Mouse (Mus musculus) large intestine, adult 2 months (tissue): ENCODE data around the gene B020004J07Rik. TPM values are rescaled to one million over a fixed set of nuclear protein-coding genes. Genes with fewer than 3 reads are reported as not detected.
"Not testable (repeated sequence)": the region's sequence is repeated elsewhere in the genome, so short reads cannot be mapped to it uniquely, and the experiment has no call there.

Source experiments
- DNase-seq: peaks from one replicate; pipeline ENCODE4 v3.0.0-alpha.2; 2012; ENCODE audit warnings: low read depth, low spot score
- WGBS: fragments of 180-500 bp; shearing (Covaris S2); methylation state at CpG from one replicate; pipeline ENCODE4 v1.1.7; 2018; 5-methylcytosine and 5-hydroxymethylcytosine counted together
- polyA plus RNA-seq: library from polyadenylated mRNA; depleted of rRNA; stranded (reverse); fragments of >200 nt; gene quantifications from 2 replicates; pipeline ENCODE4 v1.2.3, GENCODE M21; 2012; rRNA removed

The B020004J07Rik gene
- polyA plus RNA-seq: not detected in 2 replicates

DNA sequence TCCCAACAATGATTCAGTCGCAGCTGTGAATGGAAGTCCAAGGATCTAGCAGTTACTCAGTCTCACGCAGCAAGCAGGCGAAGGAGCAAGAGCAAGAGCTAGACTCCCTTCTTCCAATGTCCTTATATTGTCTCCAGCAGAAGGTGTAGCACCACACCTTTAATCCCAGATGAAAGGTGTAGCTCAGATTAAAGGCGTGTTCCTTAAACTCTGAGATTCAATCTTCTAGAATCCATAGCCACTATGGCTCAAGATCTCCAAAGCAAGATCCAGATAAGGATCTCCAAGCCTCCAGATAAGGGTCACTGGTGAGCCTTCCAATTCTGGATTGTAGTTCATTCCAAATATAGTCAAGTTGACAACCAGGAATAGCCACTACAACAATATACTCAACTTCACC lies at the start of gene B020004J07Rik:
TSS of gene B020004J07Rik (minus strand) at position 101 of the 400 bp plus-strand sequence.
- not testable (repeated sequence) for DNase-seq
- 93% methylated on average over 4 of the region's 4 CpGs for WGBS

DNA sequence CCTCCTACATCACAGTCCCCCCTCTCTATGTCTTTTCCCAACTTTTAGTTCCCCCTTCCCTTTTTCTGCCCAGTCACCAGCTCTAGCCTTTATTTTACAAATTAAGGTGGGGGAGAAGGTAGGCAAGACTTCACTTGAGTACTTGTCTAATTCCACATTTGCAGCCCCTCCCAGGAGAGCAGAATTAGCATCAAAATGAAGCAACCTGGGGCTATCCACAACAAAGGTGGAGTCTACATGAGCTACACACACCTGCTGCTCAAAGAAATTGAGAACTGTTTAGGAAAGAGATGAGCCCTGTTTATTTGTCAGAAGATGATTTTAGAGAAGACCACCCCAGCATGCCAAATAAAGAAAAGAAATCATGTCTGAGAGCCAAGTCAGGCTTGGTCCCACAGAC lies 45.6 kb upstream of the B020004J07Rik start:
- no peak for DNase-seq

GRCm38 (mm10) chr4:101883641-101884040 lies 39.8 kb upstream of the B020004J07Rik start:
- whole genome bisulfite sequencing: 23% methylated on average over 3 of the region's 3 CpGs
- DNase-seq: no peak

DNA sequence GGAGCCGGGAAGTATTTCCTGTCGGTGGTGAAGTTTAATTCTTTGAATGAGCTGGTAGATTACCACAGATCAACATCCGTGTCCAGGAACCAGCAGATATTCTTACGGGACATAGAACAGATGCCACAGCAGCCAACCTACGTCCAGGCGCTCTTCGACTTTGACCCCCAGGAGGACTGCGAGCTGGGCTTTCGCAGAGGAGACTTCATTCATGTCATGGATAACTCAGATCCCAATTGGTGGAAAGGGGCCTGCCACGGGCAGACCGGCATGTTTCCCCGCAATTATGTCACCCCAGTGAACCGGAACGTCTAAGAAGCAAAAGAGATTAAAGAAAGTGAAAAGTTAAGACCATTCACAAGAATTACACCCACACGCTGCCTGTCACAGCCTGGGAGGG lies 31.9 kb upstream of the B020004J07Rik start:
- DNase-seq: not testable (repeated sequence)
- WGBS: 83% methylated on average over 15 of the region's 15 CpGs

- 70% methylated on average over 2 of the region's 2 CpGs for WGBS
- not testable (repeated sequence) for DNase-seq
These were observed 28.2 kb upstream of the B020004J07Rik start for GRCm38 (mm10) chr4:101872031-101872430.

- DNase-seq: no peak
- 85% methylated on average over 6 of the region's 6 CpGs for WGBS
These were observed 18.5 kb upstream of the B020004J07Rik start for GRCm38 (mm10) chr4:101862289-101862688.

- no peak for DNase-seq
These were observed 17.1 kb upstream of the B020004J07Rik start for GRCm38 (mm10) chr4:101860873-101861272.

GRCm38 (mm10) chr4:101850908-101851307 lies 7.1 kb upstream of the B020004J07Rik start:
- WGBS: 66% methylated on average over 2 of the region's 2 CpGs
- DNase-seq: no peak

More at GRCm38 (mm10) chr4:101860873-101861272, 17.1 kb upstream of the B020004J07Rik start:
- 45% methylated on average over 6 of the region's 6 CpGs for WGBS

Other genes with a start within 250 kb of the B020004J07Rik start
- 68.8 and 70.7 TPM in 2 replicates for gene Leprot, start 196.3 kb downstream of the B020004J07Rik start, polyA plus RNA-seq
- 1.6 and 3.0 TPM in 2 replicates for gene Lepr, start 126.6 kb downstream of the B020004J07Rik start, polyA plus RNA-seq
- gene C130073F10Rik, start 49.8 kb upstream of the B020004J07Rik start, polyA plus RNA-seq: not detected in 2 replicates
- gene Gm12800, start 65.1 kb upstream of the B020004J07Rik start, polyA plus RNA-seq: not detected in 2 replicates
- not detected in 2 replicates for gene Gm12794, start 96.4 kb upstream of the B020004J07Rik start, polyA plus RNA-seq
- not detected in 2 replicates for gene Gm12790, start 137.0 kb upstream of the B020004J07Rik start, polyA plus RNA-seq
- gene Gm12789, start 142.6 kb upstream of the B020004J07Rik start, polyA plus RNA-seq: not detected in 2 replicates
- gene Pde4b, start 243.5 kb upstream of the B020004J07Rik start, polyA plus RNA-seq: 4.6 and 6.5 TPM in 2 replicates